Mouse (Mus musculus) right cerebral cortex, postnatal 10 days (tissue): ENCODE results near the gene 3110021N24Rik.
"Not testable (repeated sequence)": the region's sequence is repeated elsewhere in the genome, so short reads cannot be mapped to it uniquely, and the experiment has no call there.

Source experiments
- DNase-seq, 2 experiments: peaks; one replicate each; pipeline ENCODE4 v3.0.0; 2021; ENCODE audit warnings: low spot score in 2 of 2

The 3110021N24Rik gene

GRCm38 (mm10) chr4:108719349-108719748 lies at the start of gene 3110021N24Rik:
TSS of gene 3110021N24Rik (plus strand) at chr4:108719649.
- DNase-seq: no peak

GRCm38 (mm10) chr4:108686156-108686555 lies 33.3 kb upstream of the 3110021N24Rik start:
- DNase-seq: no peak

GRCm38 (mm10) chr4:108687098-108687497 lies 32.4 kb upstream of the 3110021N24Rik start:
- not testable (repeated sequence) for DNase-seq

- no peak for DNase-seq
Measured at GRCm38 (mm10) chr4:108690479-108690878, 29.0 kb upstream of the 3110021N24Rik start.

- no peak for DNase-seq
Measured at GRCm38 (mm10) chr4:108691469-108691868, 28.0 kb upstream of the 3110021N24Rik start.

- DNase-seq: peak; percentile 35 to 43
Measured at GRCm38 (mm10) chr4:108696934-108697333, 22.5 kb upstream of the 3110021N24Rik start.

GRCm38 (mm10) chr4:108708209-108708608 lies 11.2 kb upstream of the 3110021N24Rik start:
- DNase-seq: no peak

- no peak for DNase-seq
Measured at GRCm38 (mm10) chr4:108721245-108721784, 1.9 kb downstream of the 3110021N24Rik start.

GRCm38 (mm10) chr4:108724102-108724501 lies 4.7 kb downstream of the 3110021N24Rik start:
- DNase-seq: no peak

- DNase-seq: no peak
Measured at GRCm38 (mm10) chr4:108730450-108730849, 11.0 kb downstream of the 3110021N24Rik start.

- DNase-seq: no peak
Measured at GRCm38 (mm10) chr4:108731582-108731981, 12.1 kb downstream of the 3110021N24Rik start.

GRCm38 (mm10) chr4:108746160-108746873 lies 26.9 kb downstream of the 3110021N24Rik start:
- no peak for DNase-seq

GRCm38 (mm10) chr4:108759583-108759982 lies 40.1 kb downstream of the 3110021N24Rik start:
- DNase-seq: no peak

- DNase-seq: no peak
Measured at GRCm38 (mm10) chr4:108768527-108768926, 49.1 kb downstream of the 3110021N24Rik start.

GRCm38 (mm10) chr4:108779763-108780056 lies 60.3 kb downstream of the 3110021N24Rik start:
- DNase-seq: no peak

GRCm38 (mm10) chr4:108780057-108780863 lies 60.8 kb downstream of the 3110021N24Rik start, which contains the start of gene Zfyve9:
TSS of gene Zfyve9 (minus strand) at chr4:108780798.
- DNase-seq: peak; percentile 76 to 79

GRCm38 (mm10) chr4:108780864-108781205 lies 61.4 kb downstream of the 3110021N24Rik start:
- DNase-seq: no peak

- DNase-seq: no peak
Measured at GRCm38 (mm10) chr4:108781596-108781995, 62.1 kb downstream of the 3110021N24Rik start.

GRCm38 (mm10) chr4:108782421-108783085 lies 63.1 kb downstream of the 3110021N24Rik start:
- peak; percentile 36 to 38 for DNase-seq

GRCm38 (mm10) chr4:108789258-108789936 lies 69.9 kb downstream of the 3110021N24Rik start:
- DNase-seq: no peak

GRCm38 (mm10) chr4:108790507-108790906 lies 71.1 kb downstream of the 3110021N24Rik start:
- no peak for DNase-seq

- DNase-seq: no peak
Measured at GRCm38 (mm10) chr4:108793941-108794340, 74.5 kb downstream of the 3110021N24Rik start.
